Mouse (Mus musculus) MEL (cell line): Measurements from ENCODE around the gene Dph3.

ENCODE experiments used
- CTCF ChIP-seq, 3 experiments: IDR thresholded peaks in 2 of 3; conservative IDR thresholded peaks in 1 of 3; 2 replicates each; pipeline ENCODE4 v1.5.1; 2011 to 2012; ENCODE audit warnings: low read length in 3 of 3, low read depth in 2 of 3, mild to moderate bottlenecking in 2 of 3, improper control_type of control experiment in 1 of 3, inconsistent platforms in 1 of 3, mixed read lengths in 1 of 3, moderate library complexity in 1 of 3; ENCODE audit not compliant: control insufficient read depth in 1 of 3, insufficient read depth in 1 of 3, poor library complexity in 1 of 3, severe bottlenecking in 1 of 3
- E2F4 ChIP-seq: IDR thresholded peaks from 2 replicates; pipeline ENCODE4 v1.6.1; 2011; ENCODE audit warnings: low read depth, low read length, improper control_type of control experiment, borderline replicate concordance
- EP300 ChIP-seq, 2 experiments: IDR thresholded peaks; 2 replicates each; pipeline ENCODE4 v1.6.1; 2011; ENCODE audit warnings: improper control_type of control experiment in 2 of 2, low read length in 2 of 2, low read depth in 1 of 2, mild to moderate bottlenecking in 1 of 2
- ETS1 ChIP-seq: IDR thresholded peaks from 2 replicates; pipeline ENCODE4 v1.6.1; 2012; ENCODE audit warnings: low read depth, mild to moderate bottlenecking, inconsistent platforms, low read length, improper control_type of control experiment, moderate library complexity
- MEF2A ChIP-seq: IDR thresholded peaks from 2 replicates; pipeline ENCODE4 v1.6.1; 2014; ENCODE audit warnings: low read depth, mild to moderate bottlenecking, inconsistent platforms, low read length, improper control_type of control experiment; ENCODE audit not compliant: poor library complexity, insufficient replicate concordance, severe bottlenecking; ENCODE audit errors: extremely low read depth
- MXI1 ChIP-seq: IDR thresholded peaks from 2 replicates; pipeline ENCODE4 v1.6.1; 2011; ENCODE audit warnings: mild to moderate bottlenecking, low read depth, low read length, improper control_type of control experiment
- NELFE ChIP-seq: IDR thresholded peaks from 2 replicates; pipeline ENCODE4 v1.6.1; 2011; ENCODE audit warnings: low read depth, low read length, improper control_type of control experiment
- POLR2A ChIP-seq, 2 experiments: IDR thresholded peaks; 2 replicates each; pipeline ENCODE4 v1.6.1; 2011 to 2012; ENCODE audit warnings: low read length in 2 of 2, mild to moderate bottlenecking in 2 of 2, control low read depth in 1 of 2, improper control_type of control experiment in 1 of 2, low read depth in 1 of 2, moderate library complexity in 1 of 2; ENCODE audit not compliant: control insufficient read depth in 1 of 2, insufficient read depth in 1 of 2, poor library complexity in 1 of 2
- RAD21 ChIP-seq: IDR thresholded peaks from 2 replicates; pipeline ENCODE4 v1.6.1; 2011; ENCODE audit warnings: mild to moderate bottlenecking, low read depth, low read length, improper control_type of control experiment
- RCOR1 ChIP-seq: IDR thresholded peaks from 2 replicates; pipeline ENCODE4 v1.6.1; 2012; ENCODE audit warnings: low read depth, mild to moderate bottlenecking, inconsistent platforms, low read length, improper control_type of control experiment
- TAL1 ChIP-seq: IDR thresholded peaks from 2 replicates; pipeline ENCODE4 v1.6.1; 2012; ENCODE audit warnings: mild to moderate bottlenecking, inconsistent platforms, low read length, moderate library complexity, mixed read lengths
- TCF12 ChIP-seq: IDR thresholded peaks from 2 replicates; pipeline ENCODE4 v1.6.1; 2014; ENCODE audit warnings: low read depth, mild to moderate bottlenecking, inconsistent platforms, low read length, improper control_type of control experiment, moderate library complexity
- ZC3H11A ChIP-seq: IDR thresholded peaks from 2 replicates; pipeline ENCODE4 v1.6.1; 2012; ENCODE audit warnings: low read depth, mild to moderate bottlenecking, inconsistent platforms, low read length, improper control_type of control experiment
- ZNF384 ChIP-seq: IDR thresholded peaks from 2 replicates; pipeline ENCODE4 v1.6.1; 2012; ENCODE audit warnings: low read depth, mild to moderate bottlenecking, inconsistent platforms, low read length, improper control_type of control experiment

DNA sequence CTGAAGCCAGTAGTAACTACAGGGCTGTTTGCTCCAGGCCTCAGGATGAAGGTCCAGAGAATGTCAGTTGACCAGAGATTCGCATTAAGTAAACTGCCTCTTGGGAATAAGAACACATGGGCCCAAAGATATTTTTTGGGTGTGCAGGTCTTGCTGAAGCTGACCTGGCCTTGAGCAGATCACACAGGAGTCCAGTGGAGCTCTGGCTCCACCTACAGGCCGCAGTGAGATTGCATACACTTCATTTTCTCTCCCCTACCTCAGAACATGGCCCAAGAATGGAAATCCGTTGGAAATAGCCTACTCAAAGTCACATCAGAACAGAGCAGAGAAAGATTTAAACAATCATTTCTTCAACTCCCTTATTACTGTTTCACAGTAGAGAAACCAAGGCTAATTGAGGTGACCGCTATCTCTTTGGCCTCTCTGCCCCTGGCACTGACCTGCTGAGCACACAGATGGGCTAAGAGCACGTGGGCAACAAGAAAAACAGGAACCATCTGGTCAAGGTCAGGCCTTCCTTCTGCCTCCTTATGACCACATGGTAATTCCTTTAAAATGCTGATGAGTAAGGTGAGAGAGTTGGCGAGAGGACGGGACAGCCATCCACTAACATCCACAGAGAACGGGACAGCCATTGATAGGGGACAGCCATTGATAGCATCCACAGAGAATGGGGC, 8.5 kb downstream of the Dph3 start:
- TF ChIP-seq CTCF (IDR thresholded peaks at IDR 0.05 in 2 of 3, conservative IDR thresholded peaks at IDR 0.05 in 1 of 3; ENCODE audit: control insufficient read depth in 1 of 3, insufficient read depth in 1 of 3, low read depth in 2 of 3, low read length in 3 of 3, poor library complexity in 1 of 3, severe bottlenecking in 1 of 3) (peak; percentile 94 to 99 (median 98)), ZC3H11A (peak; percentile 79), NELFE (no peak), ZNF384 (no peak), RCOR1 (no peak), TCF12 (no peak), MXI1 (no peak), ETS1 (no peak), EP300 (IDR thresholded peaks at IDR 0.05; ENCODE audit: low read depth in 1 of 2, low read length in 2 of 2) (no peak), E2F4 (no peak), TAL1 (no peak), RAD21 (no peak; the same call in none of the 2 replicates), POLR2A (IDR thresholded peaks at IDR 0.05; ENCODE audit: control insufficient read depth in 1 of 2, insufficient read depth in 1 of 2, low read depth in 1 of 2, low read length in 2 of 2, poor library complexity in 1 of 2) (no peak), MEF2A (no peak)
